9 mouse cellular contexts compared by ENCODE assay signal in the genomic region with DNA sequence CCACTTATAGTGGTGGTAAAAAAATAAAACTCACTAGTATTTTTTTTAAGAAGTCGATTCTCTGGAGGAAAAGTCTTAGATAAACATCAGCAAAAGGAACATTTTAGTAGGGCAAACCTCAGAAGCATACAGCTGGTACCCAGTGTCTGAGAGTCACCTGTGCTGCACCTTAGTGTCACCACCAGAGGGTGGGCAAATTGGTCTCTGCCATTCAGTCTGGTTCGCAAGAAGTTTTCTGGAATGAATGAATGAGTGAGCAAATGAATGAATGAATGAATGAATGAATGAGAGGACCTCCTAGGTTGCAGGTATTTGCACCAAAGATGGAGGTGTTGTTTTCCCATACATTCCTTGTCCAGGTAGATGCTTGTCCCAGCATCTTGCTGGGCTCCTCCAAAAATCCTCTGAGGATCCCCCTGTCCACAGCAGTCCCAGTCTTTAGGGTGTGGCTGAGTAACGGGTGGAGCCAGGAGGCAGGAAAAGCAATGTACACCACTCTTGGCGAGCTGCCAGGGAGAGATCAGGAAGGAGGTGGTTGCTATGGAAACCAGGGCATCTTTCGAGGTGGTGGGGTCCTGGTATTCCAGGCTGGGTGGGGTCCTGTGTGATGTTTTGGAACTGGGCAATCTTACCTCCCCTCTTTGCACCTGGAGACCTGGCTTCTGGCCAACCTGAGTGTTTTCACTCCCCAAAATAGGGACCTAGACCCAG. TPM values are rescaled to one million over a fixed set of nuclear protein-coding genes. Genes with fewer than 3 reads are reported as not detected.
A peak's percentile ranks its signal among the peaks of the same experiment; 100 is the strongest.
DNase-seq lines count a peak whose midpoint lies in the region; TF ChIP-seq lines count a peak whose summit lies in the region.
"Had no signal": no experiment of that assay in that cellular context is flagged by ENCODE, and none has a peak within 500 bp of the region (broad histone marks: within the 10 kb centered on the region; RNA-seq: fewer than 3 reads in every experiment).

No protein-coding gene starts in this region.

- 22% methylated on average over 5 of the region's 5 CpGs for WGBS in kidney, adult 2 months
- WGBS in cerebellum, adult 2 months, result 24% methylated on average over 5 of the region's 5 CpGs

- no peaks in the 10 kb centered on the region for H3K4me1 ChIP-seq in kidney, adult 2 months (ENCODE audit: control insufficient read depth, insufficient read depth, low read length)
- peaks cover 12% of the 10 kb centered on the region; the same call in 1 of the 2 replicates for H3K4me1 ChIP-seq in cerebellum, adult 2 months (ENCODE audit: control insufficient read depth, insufficient read depth, low read length)

- no peak for DNase-seq in kidney, adult 2 months
- no peak for DNase-seq in kidney, adult 18-20 months
- peak; percentile 76 to 77 for DNase-seq in cerebellum, adult 2 months
- peak; percentile 42 to 64 for DNase-seq in frontal cortex, postnatal 14 days (ENCODE audit: low spot score in 2 of 2)
- peak; percentile 59 for DNase-seq in mesoderm, embryonic 11.5 days (ENCODE audit: low read depth, low spot score)
- peak; percentile 6 for DNase-seq in telencephalon, adult 2 months (ENCODE audit: low read depth, low spot score)
- DNase-seq in thymus, postnatal 14 days, result no peak
- no peak for DNase-seq in adrenal gland, adult 8-10 months

- H3K36me3 ChIP-seq in kidney, adult 2 months (ENCODE audit: control insufficient read depth, insufficient read depth, low read length), result no peaks in the 10 kb centered on the region

- no peak for TF ChIP-seq POLR2A in kidney, adult 2 months (IDR thresholded peaks at IDR 0.05; ENCODE audit: low read depth, low read length)
- no peak for TF ChIP-seq POLR2A in cerebellum, adult 2 months (IDR thresholded peaks at IDR 0.05; ENCODE audit: borderline replicate concordance, insufficient read depth, low read length)

- H3K27ac ChIP-seq in kidney, adult 2 months (ENCODE audit: insufficient read depth, low read depth, low read length), result no peak overlapping the region
- H3K27ac ChIP-seq in cerebellum, adult 2 months (ENCODE audit: insufficient read depth, low read length), result no peak overlapping the region

- no peak overlapping the region for H3K4me3 ChIP-seq in kidney, adult 2 months (ENCODE audit: insufficient read depth, low read depth, low read length)
- peak overlapping the region; percentile 50 for H3K4me3 ChIP-seq in cerebellum, adult 2 months (replicated peaks; ENCODE audit: insufficient read depth, low read depth, low read length)

- H3K27me3 ChIP-seq in kidney, adult 2 months (replicated peaks; ENCODE audit: control insufficient read depth, insufficient read depth, low read length), result no peaks in the 10 kb centered on the region
- H3K27me3 ChIP-seq in cerebellum, adult 2 months (ENCODE audit: control insufficient read depth, insufficient read depth, low read length), result peaks cover 3% of the 10 kb centered on the region; the same call in 1 of the 2 replicates

- TF ChIP-seq CTCF in kidney, adult 2 months (conservative IDR thresholded peaks at IDR 0.05; ENCODE audit: insufficient read depth, insufficient read length, low read depth, low read length), result 0 out of 2 replicates have a peak, but pooled peaks have one; percentile 3
- no peak for TF ChIP-seq CTCF in cerebellum, adult 2 months (IDR thresholded peaks at IDR 0.05; ENCODE audit: borderline replicate concordance, insufficient read depth, low read depth, low read length)

RNA-seq across cellular contexts. Expression of a gene that starts 2.0 kb away (rescaled TPM):
- 1.8 and 2.2 TPM in 2 replicates for polyA plus RNA-seq in kidney, adult 2 months (2012; rRNA removed)
- polyA plus RNA-seq in cerebellum, adult 2 months (2012; rRNA removed), result 72.5 and 99.7 TPM in 2 replicates
- 1 to 10 TPM; 2.0 to 4.1 (median 2.3) TPM for total RNA-seq in adrenal gland, adult 8-10 months (2022)

RNA-seq across cellular contexts. Expression of a gene that starts 7.0 kb away (rescaled TPM):
- 37.2 and 54.2 TPM in 2 replicates for polyA plus RNA-seq in kidney, adult 2 months (2012; rRNA removed)
- 9.0 and 14.8 TPM in 2 replicates for polyA plus RNA-seq in cerebellum, adult 2 months (2012; rRNA removed)
- total RNA-seq in adrenal gland, adult 8-10 months (2022), result 10 to 100 TPM; 53.1 to 81.6 (median 58.8) TPM

RNA-seq across cellular contexts. Expression of a gene that starts 7.7 kb away (rescaled TPM):
- 107 and 119 TPM in 2 replicates for polyA plus RNA-seq in kidney, adult 2 months (2012; rRNA removed)
- polyA plus RNA-seq in cerebellum, adult 2 months (2012; rRNA removed), result 202 and 222 TPM in 2 replicates
- 100 to 1,000 TPM; 110 to 212 (median 163) TPM for total RNA-seq in adrenal gland, adult 8-10 months (2022)

RNA-seq across cellular contexts. Expression of a gene that starts 9.9 kb away (rescaled TPM):
- 0.99 and 2.2 TPM in 2 replicates for polyA plus RNA-seq in kidney, adult 2 months (2012; rRNA removed)
- 48.9 and 54.2 TPM in 2 replicates for polyA plus RNA-seq in cerebellum, adult 2 months (2012; rRNA removed)
- 1 to 10 TPM; 2.8 to 8.8 (median 4.2) TPM for total RNA-seq in adrenal gland, adult 8-10 months (2022)
- total RNA-seq: hematopoietic stem cell, adult 5-6 weeks had no signal

RNA-seq across cellular contexts. Expression of a gene that starts 27.2 kb away (rescaled TPM):
- polyA plus RNA-seq in kidney, adult 2 months (2012; rRNA removed), result 4.8 and 5.1 TPM in 2 replicates
- 1.3 and 1.4 TPM in 2 replicates for polyA plus RNA-seq in cerebellum, adult 2 months (2012; rRNA removed)
- total RNA-seq in adrenal gland, adult 8-10 months (2022), result 1 to 10 TPM in 1 of 4 experiments, under 1 TPM in 3; 0.73 to 1.3 (median 0.86) TPM
- total RNA-seq: hematopoietic stem cell, adult 5-6 weeks had no signal

Comparison
In these comparisons a context has a peak if more than half of its experiments do, and no peak if none do; other contexts are left out.
1. DNase-seq: peak in cerebellum, adult 2 months (2 of 2), frontal cortex, postnatal 14 days (2 of 2), mesoderm, embryonic 11.5 days (single experiment) and telencephalon, adult 2 months (single experiment); none in kidney, adult 2 months (single experiment), kidney, adult 18-20 months (single experiment), thymus, postnatal 14 days (single experiment) and adrenal gland, adult 8-10 months (single experiment).
2. RNA of a gene that starts 2.0 kb away (polyA plus RNA-seq): 72.5 to 99.7 TPM in cerebellum, adult 2 months; 1.8 to 2.2 TPM in kidney, adult 2 months; every median in the first group is over 10 times any median in the second.